Mouse (Mus musculus): ENCODE results near the gene Ppp1r14a. TPM values are rescaled to one million over a fixed set of nuclear protein-coding genes. Genes with fewer than 3 reads are reported as not detected.

The Ppp1r14a gene
- polyA plus RNA-seq, 1 experiment from 2014 or later, result 8.0 TPM

GRCm38 (mm10) chr7:29316976-29317375 lies 27.9 kb downstream of the Ppp1r14a start:
- 4% methylated on average over 10 of the region's 10 CpGs for WGBS
- ATAC-seq (ENCODE audit: insufficient number of reproducible peaks, insufficient read depth, low FRiP score, low TSS enrichment, low read depth), result peak; percentile 37
- no peaks in the 10 kb centered on the region for H3K27me3 ChIP-seq
- no peak overlapping the region for H3K9ac ChIP-seq (replicated peaks)
- H3K36me3 ChIP-seq, result peaks cover 13% of the 10 kb centered on the region; the same call in 1 of the 2 replicates
- peak overlapping the region; percentile 97 for H3K27ac ChIP-seq
- H3K4me2 ChIP-seq, result peak overlapping the region; percentile 58
- H3K9me3 ChIP-seq, result no peaks in the 10 kb centered on the region
- H3K4me3 ChIP-seq (replicated peaks), result peak overlapping the region; percentile 21
- H3K4me1 ChIP-seq (replicated peaks), result peaks cover 93% of the 10 kb centered on the region

DNA sequence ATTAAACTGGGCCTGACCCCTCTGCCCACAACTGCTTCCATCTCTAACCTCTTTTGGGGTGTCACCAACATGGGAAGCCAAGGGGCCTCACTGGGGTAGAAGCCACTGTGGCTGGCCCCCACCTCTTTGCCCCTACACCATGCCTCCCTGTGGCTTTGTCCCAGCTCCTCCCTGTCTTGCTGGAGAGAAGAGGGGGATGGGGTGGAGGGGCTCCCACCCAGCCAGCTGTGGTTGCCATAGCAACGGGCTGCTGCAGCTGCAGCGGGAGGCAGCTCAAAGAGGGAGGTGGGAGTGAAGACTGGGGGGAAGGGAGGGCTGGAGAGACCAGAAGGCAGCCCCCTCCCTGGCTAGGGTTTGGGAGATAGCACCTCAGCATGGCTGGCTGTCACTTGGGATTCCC lies 28.4 kb downstream of the Ppp1r14a start:
- H3K27ac ChIP-seq, result peak overlapping the region; percentile 97
- peak overlapping the region; percentile 58 for H3K4me2 ChIP-seq
- H3K4me3 ChIP-seq (replicated peaks), result peak overlapping the region; percentile 21
- WGBS, result 0% methylated on average over 2 of the region's 2 CpGs
- no peaks in the 10 kb centered on the region for H3K9me3 ChIP-seq
- H3K36me3 ChIP-seq, result peaks cover 12% of the 10 kb centered on the region; the same call in 1 of the 2 replicates
- peaks cover 93% of the 10 kb centered on the region for H3K4me1 ChIP-seq (replicated peaks)
- H3K9ac ChIP-seq (replicated peaks), result no peak overlapping the region
- H3K27me3 ChIP-seq, result no peaks in the 10 kb centered on the region
- ATAC-seq (ENCODE audit: insufficient number of reproducible peaks, insufficient read depth, low FRiP score, low TSS enrichment, low read depth), result peak; percentile 75

GRCm38 (mm10) chr7:29318115-29318911 lies 29.2 kb downstream of the Ppp1r14a start:
- peak overlapping the region; percentile 58 for H3K4me2 ChIP-seq
- H3K36me3 ChIP-seq, result peaks cover 16% of the 10 kb centered on the region; the same call in 1 of the 2 replicates
- no peaks in the 10 kb centered on the region for H3K27me3 ChIP-seq
- peaks cover 86% of the 10 kb centered on the region for H3K4me1 ChIP-seq (replicated peaks)
- 3% methylated on average over 18 of the region's 18 CpGs for WGBS
- peak overlapping the region; percentile 97 for H3K27ac ChIP-seq
- H3K9me3 ChIP-seq, result no peaks in the 10 kb centered on the region
- peak overlapping the region; percentile 30 for H3K4me3 ChIP-seq (replicated peaks)
- 0 out of 2 replicates have a peak, but pooled peaks have one; percentile 0 for ATAC-seq (ENCODE audit: insufficient number of reproducible peaks, insufficient read depth, low FRiP score, low TSS enrichment, low read depth)
- peak overlapping the region; percentile 13; the same call in 1 of the 2 replicates for H3K9ac ChIP-seq (replicated peaks)

DNA sequence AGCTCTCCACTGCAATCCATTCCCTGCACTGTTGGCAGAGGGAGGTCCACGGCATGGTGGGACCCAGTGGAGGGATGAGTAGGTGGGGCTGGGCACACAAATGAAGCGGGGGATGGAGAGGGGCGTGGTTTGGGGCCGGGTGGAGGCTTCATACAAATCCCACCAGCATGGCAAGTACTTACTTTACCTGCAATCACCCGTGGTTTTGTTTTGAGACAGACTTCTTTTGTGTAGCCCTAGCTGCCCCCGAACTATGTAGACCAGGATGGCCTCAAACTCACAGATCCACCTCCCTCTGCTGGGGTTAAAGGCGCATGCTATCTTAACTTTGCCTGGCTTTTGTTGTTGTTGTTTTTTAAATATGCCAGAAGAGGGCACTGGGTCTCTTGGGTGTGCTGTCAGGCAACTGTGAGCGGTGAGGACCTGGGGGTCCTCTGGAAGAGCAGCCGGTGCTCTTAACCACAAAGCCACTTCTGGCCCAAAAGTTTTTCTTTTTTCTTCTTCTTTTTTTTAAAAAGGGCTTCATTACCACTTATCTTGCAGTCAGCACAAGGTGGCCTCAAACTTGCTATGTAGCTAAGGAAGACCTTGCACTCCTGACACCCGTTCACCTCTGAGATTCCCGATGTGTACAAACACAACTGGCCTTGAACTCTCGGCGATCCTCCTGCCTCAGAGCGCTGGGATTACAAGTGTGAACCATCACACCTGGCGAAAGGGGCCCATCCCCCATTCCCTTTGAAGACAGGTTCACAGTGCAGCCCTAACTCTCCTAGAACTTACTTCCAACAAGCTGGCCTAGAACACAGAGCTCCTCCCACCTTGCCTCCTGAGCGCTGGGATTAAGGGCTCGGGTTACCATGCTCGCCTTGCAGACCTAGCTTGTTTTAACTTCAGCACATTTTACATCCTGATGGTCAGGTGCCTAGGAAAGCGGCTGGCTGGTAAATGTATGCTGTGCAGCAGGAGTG lies 30.5 kb downstream of the Ppp1r14a start:
- peaks cover 20% of the 10 kb centered on the region for H3K36me3 ChIP-seq
- H3K27me3 ChIP-seq, result no peaks in the 10 kb centered on the region
- H3K4me2 ChIP-seq, result peak overlapping the region; percentile 58
- H3K27ac ChIP-seq, result peak overlapping the region; percentile 97
- peak overlapping the region; percentile 13; the same call in 1 of the 2 replicates for H3K9ac ChIP-seq (replicated peaks)
- ATAC-seq (ENCODE audit: insufficient number of reproducible peaks, insufficient read depth, low FRiP score, low TSS enrichment, low read depth), result no peak
- H3K4me3 ChIP-seq (replicated peaks), result peak overlapping the region; percentile 30
- H3K9me3 ChIP-seq, result no peaks in the 10 kb centered on the region
- 7% methylated on average over 19 of the region's 19 CpGs for WGBS
- H3K4me1 ChIP-seq (replicated peaks), result peaks cover 73% of the 10 kb centered on the region

- Histone ChIP-seq H3K9me3 (no peaks in the 10 kb centered on the region), H3K36me3 (peaks cover 70% of the 10 kb centered on the region), H3K27me3 (no peaks in the 10 kb centered on the region), H3K27ac (no peak overlapping the region), H3K4me2 (no peak overlapping the region), H3K4me3 (replicated peaks) (no peak overlapping the region), H3K9ac (replicated peaks) (no peak overlapping the region), H3K4me1 (replicated peaks) (0 out of 2 replicates have a peak, but pooled peaks cover under 1% of the 10 kb centered on the region)
- WGBS, result 73% methylated on average over 6 of the region's 6 CpGs
- ATAC-seq (ENCODE audit: insufficient number of reproducible peaks, insufficient read depth, low FRiP score, low TSS enrichment, low read depth), result no peak
Measured at GRCm38 (mm10) chr7:29327087-29327486, 38.0 kb downstream of the Ppp1r14a start.

DNA sequence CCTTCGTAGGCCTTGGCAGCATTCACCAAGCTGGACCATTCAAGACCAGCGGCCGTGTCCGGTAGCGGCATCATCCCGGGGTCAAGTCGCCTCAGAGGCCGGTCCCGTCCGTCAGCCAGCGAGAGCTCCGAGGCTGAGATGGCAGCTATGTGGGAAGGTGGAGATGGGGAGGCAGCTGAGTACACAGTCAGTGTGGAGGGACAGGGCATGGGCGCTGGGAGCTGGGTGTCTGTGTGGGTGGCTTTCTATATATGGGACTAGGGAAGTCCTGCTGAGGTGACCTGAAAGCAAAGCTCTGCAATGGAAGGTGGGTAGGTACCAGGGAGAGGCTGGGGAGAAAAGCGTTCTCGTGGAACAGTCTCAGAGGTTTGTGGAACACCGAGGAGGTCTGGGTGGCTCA lies 39.9 kb downstream of the Ppp1r14a start:
- no peaks in the 10 kb centered on the region for H3K9me3 ChIP-seq
- H3K4me3 ChIP-seq (replicated peaks), result no peak overlapping the region
- H3K9ac ChIP-seq (replicated peaks), result no peak overlapping the region; the same call in 1 of the 2 replicates
- H3K36me3 ChIP-seq, result peaks cover 75% of the 10 kb centered on the region
- 91% methylated on average over 16 of the region's 16 CpGs for WGBS
- H3K27me3 ChIP-seq, result no peaks in the 10 kb centered on the region
- no peak for ATAC-seq (ENCODE audit: insufficient number of reproducible peaks, insufficient read depth, low FRiP score, low TSS enrichment, low read depth)
- no peak overlapping the region for H3K27ac ChIP-seq
- no peak overlapping the region for H3K4me2 ChIP-seq
- H3K4me1 ChIP-seq (replicated peaks), result no peaks in the 10 kb centered on the region

DNA sequence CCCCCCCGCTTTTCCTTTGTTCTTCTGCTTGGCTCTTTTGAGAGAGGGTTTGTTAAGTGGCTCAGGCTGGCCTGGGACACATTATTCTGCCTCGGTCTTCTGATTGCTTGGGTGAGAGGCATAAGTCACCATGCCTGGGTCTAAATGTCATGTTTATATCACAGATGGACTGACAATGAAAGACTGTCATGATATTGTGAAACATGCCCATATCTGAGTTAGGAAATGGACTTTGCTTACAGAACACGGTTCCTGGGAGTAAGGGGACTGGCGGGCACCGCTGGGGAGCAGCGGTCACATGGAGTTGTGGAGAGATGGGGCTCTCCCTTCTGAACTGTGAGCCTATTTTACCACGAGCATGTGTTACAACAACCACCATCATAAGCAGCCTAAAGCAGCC lies 45.0 kb downstream of the Ppp1r14a start:
- no peak overlapping the region for H3K4me2 ChIP-seq
- 67% methylated on average over 7 of the region's 7 CpGs for WGBS
- H3K4me3 ChIP-seq (replicated peaks), result no peak overlapping the region
- ATAC-seq (ENCODE audit: insufficient number of reproducible peaks, insufficient read depth, low FRiP score, low TSS enrichment, low read depth), result no peak
- no peak overlapping the region for H3K27ac ChIP-seq
- peaks cover 71% of the 10 kb centered on the region for H3K36me3 ChIP-seq
- no peaks in the 10 kb centered on the region for H3K9me3 ChIP-seq
- H3K27me3 ChIP-seq, result no peaks in the 10 kb centered on the region
- H3K9ac ChIP-seq (replicated peaks), result no peak overlapping the region
- no peaks in the 10 kb centered on the region for H3K4me1 ChIP-seq (replicated peaks)

DNA sequence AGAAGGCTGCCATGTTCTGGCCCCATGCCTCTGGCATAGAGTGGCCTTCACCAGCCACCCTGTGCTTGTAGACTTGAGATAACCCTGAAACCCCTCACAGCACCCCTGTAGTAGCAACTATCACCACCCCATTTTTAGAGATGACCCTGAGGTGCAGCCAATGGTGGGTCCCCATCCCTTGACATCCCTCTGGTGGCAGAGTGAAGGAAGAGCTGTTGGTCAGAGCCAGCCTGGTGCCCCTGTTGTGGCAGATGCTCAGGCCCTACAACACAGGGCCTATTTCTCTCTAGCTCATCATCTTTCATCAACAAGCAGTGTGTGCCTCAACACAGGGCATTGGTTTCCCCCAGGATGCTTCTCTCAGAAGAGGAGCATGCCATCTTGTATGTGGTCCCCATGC lies 46.2 kb downstream of the Ppp1r14a start:
- Histone ChIP-seq H3K36me3 (peaks cover 65% of the 10 kb centered on the region), H3K4me1 (replicated peaks) (no peaks in the 10 kb centered on the region), H3K4me2 (no peak overlapping the region), H3K27me3 (no peaks in the 10 kb centered on the region), H3K9ac (replicated peaks) (no peak overlapping the region), H3K4me3 (replicated peaks) (no peak overlapping the region), H3K27ac (no peak overlapping the region), H3K9me3 (no peaks in the 10 kb centered on the region)
- no peak for ATAC-seq (ENCODE audit: insufficient number of reproducible peaks, insufficient read depth, low FRiP score, low TSS enrichment, low read depth)

- H3K9ac ChIP-seq (replicated peaks), result no peak overlapping the region
- no peak for ATAC-seq (ENCODE audit: insufficient number of reproducible peaks, insufficient read depth, low FRiP score, low TSS enrichment, low read depth)
- no peak overlapping the region for H3K27ac ChIP-seq
- 80% methylated on average over 6 of the region's 6 CpGs for WGBS
- H3K9me3 ChIP-seq, result no peaks in the 10 kb centered on the region
- H3K36me3 ChIP-seq, result peaks cover 62% of the 10 kb centered on the region
- H3K4me2 ChIP-seq, result no peak overlapping the region
- H3K4me1 ChIP-seq (replicated peaks), result no peaks in the 10 kb centered on the region
- H3K4me3 ChIP-seq (replicated peaks), result no peak overlapping the region
- no peaks in the 10 kb centered on the region for H3K27me3 ChIP-seq
Measured at GRCm38 (mm10) chr7:29335841-29336671, 46.9 kb downstream of the Ppp1r14a start.

GRCm38 (mm10) chr7:29336795-29337319 lies 47.7 kb downstream of the Ppp1r14a start:
- ATAC-seq (ENCODE audit: insufficient number of reproducible peaks, insufficient read depth, low FRiP score, low TSS enrichment, low read depth), result no peak
- Histone ChIP-seq H3K36me3 (peaks cover 62% of the 10 kb centered on the region), H3K4me1 (replicated peaks) (0 out of 2 replicates have a peak, but pooled peaks cover 3% of the 10 kb centered on the region), H3K9ac (replicated peaks) (no peak overlapping the region), H3K4me2 (no peak overlapping the region), H3K9me3 (no peaks in the 10 kb centered on the region), H3K27me3 (no peaks in the 10 kb centered on the region), H3K4me3 (replicated peaks) (no peak overlapping the region), H3K27ac (no peak overlapping the region)
- 80% methylated on average over 9 of the region's 9 CpGs for WGBS
